Mouse (Mus musculus) brain, embryonic 14.5 days (tissue): ENCODE measurements around the gene Gm9.
"Not testable (repeated sequence)": the region's sequence is repeated elsewhere in the genome, so short reads cannot be mapped to it uniquely, and the experiment has no call there.

Source experiments
- CTCF ChIP-seq: fragments of 200-500 bp; IDR thresholded peaks from 2 replicates; pipeline ENCODE4 v1.5.1; 2012; ENCODE audit warnings: inconsistent platforms, mild to moderate bottlenecking, moderate library complexity, borderline replicate concordance; ENCODE audit not compliant: insufficient read depth, insufficient read length; ENCODE audit errors: extremely low read depth
- POLR2A ChIP-seq: fragments of 200-500 bp; IDR thresholded peaks from 2 replicates; pipeline ENCODE4 v1.6.1; 2012; ENCODE audit warnings: mild to moderate bottlenecking, inconsistent platforms, borderline replicate concordance; ENCODE audit not compliant: poor library complexity, insufficient read depth, insufficient read length, severe bottlenecking; ENCODE audit errors: extremely low read depth

- not testable (repeated sequence) for TF ChIP-seq POLR2A, CTCF
These were observed 33.8 kb upstream of the Gm9 start, which contains the start of gene Rhox2a for GRCm38 (mm10) chrX:37244676-37245075.
